Mouse (Mus musculus) CD4-positive helper T cell, adult 2 months (primary cell): Measurements from ENCODE around the gene Tepsin.

Source experiments
- DNase-seq: peaks from one replicate; pipeline ENCODE4 v3.0.0-alpha.2; 2012; ENCODE audit warnings: low read depth, missing footprints, low spot score

Tepsin gene

DNA sequence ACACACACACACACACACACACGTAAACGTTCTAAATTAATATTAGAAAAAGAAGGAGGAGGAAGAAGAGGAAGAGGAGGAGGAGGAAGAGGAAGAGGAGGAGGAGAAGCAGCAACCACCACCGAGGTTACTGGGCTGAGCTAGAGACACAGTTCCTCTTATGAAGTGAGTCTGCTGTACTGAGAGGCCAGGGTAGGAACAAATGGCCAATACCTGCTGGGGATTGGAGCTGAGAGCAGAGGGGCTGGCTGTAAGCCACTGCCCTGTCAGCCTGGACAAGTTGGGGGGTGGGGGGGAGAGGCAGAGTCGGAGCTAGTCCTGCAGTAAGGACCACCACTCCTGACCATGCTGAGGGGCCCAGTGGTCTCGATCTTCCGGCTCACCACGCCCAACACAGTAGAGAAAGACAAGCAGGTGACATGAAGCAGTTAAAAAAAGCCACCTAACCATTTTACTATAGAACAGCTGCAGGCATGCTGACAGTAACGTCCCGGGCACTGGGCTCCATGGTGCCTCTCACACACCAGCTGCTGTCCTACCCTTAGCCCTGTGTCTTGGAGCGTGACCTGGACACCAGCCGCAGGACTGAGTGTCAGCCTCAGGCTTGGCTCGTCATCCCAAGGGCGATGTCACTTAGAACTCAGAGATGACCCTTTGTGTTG, 34.4 kb downstream of the Tepsin start:
- DNase-seq: no peak

- no peak for DNase-seq
Observed at GRCm38 (mm10) chr11:120063326-120063725, 35.2 kb downstream of the Tepsin start.

GRCm38 (mm10) chr11:120060634-120061033, 37.9 kb downstream of the Tepsin start:
- no peak for DNase-seq

DNA sequence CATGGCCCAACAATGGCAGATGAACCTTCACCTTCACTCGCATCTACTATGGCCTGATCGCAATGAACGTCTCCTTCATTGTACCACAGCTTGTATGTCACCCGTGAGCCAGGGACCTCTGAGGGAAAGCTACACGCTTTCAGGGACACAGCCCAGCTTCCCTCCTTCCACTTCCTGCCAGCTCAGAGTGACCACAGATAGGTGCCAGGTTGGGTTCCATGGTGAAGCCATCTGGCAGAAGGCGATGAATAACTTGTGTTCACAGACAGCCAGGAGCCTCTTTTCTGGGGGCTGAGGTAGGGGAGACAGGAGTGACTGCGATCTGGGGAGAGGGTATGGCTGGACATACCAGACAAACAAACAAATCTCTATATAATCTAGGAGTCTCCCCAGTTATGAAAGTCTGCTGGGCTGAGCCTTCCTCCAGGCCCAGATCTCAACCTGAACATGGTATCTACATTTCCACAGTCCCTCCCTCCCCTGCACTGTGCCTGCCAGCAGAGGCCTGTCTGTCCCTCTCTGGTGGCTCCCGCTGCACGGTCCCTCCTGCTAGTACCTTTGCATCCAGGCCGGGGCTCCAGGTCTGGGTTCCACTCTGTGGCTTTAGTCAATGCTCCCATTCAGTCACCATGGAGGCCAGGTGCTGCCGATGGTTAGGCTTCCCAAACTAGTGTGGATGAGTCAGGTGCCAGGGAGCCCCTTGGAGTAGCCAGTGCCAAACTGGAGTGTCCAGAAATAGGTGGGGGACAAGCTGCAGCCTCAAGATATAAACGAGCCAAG, 42.4 kb downstream of the Tepsin start:
- no peak for DNase-seq

GRCm38 (mm10) chr11:120053846-120054245, 44.7 kb downstream of the Tepsin start:
- no peak for DNase-seq

DNA sequence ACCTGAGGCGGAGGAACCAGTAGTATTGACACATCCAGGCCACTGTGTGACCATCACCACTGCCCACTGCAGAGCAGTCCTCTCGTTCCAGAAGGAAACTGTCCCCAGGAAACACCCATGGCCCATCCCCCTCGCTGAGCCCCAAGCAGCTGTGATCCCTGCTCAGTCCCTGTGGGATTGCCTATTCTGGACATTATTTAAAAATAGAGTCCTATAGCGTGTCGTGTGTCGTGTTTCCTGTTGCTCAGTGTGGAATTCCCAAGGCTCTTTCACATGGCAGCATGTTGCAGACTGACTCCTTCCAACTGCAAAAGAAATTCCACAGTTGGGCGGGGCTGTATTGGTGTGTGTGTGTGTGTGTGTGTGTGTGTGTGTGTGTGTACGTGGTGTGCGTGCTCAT, 46.3 kb downstream of the Tepsin start:
- no peak for DNase-seq

GRCm38 (mm10) chr11:120051124-120051811, 47.3 kb downstream of the Tepsin start:
- no peak for DNase-seq

DNA sequence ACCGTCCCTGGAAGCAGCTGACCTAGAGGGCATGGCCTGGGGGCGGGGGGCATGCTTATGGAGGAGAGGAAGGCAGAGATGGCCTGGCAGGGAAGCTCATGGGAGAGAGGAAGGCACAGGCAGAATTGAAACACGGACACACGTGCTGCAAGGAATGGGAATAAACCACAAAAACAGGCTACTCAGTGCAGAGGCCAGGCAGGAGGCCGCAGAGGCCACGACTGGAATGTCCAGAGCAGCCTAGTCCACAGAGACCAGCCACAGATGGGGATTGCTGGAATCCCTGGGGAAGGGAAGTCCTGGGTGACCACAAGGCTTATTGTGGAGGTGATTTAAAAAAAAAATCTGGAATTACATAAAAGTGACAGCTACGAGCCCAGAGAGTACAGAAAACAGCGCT, 49.5 kb downstream of the Tepsin start:
- DNase-seq: no peak

GRCm38 (mm10) chr11:120048252-120048556, 50.3 kb downstream of the Tepsin start:
- DNase-seq: no peak

DNA sequence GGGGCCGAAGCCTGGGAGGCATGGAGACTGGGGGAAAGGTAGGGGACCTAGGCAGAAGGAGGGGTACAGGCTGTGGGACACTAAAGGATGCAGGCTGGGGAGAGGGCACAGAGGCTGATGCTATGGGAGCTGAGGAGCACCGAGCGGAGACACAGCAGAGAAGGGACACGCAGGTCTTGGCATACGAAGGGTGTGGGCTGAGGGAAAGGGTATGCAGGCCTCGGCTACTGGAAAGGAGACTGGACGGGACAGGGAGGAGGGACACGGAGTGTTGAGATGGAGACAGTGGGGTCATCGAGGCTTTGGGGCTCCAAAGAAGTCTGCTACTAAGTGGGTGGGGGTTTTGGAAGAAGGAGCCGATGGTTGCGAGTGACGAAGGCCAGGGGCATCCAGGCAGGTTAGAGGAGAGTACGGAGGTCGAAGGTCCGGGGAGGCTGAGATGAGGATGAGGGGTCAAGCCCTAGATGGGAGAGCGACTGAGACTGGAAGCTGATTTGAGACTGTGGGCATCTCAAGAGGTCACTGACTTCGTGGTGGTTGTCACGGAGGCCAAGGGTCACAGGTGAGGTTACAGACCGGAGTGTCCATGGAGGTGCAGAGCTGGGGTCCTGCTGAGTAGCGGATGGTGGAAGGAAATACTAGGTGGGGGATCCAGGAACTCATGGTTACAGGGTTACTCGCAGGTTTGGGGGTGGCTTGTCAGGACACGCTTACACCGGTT, 50.8 kb downstream of the Tepsin start:
- no peak for DNase-seq

DNA sequence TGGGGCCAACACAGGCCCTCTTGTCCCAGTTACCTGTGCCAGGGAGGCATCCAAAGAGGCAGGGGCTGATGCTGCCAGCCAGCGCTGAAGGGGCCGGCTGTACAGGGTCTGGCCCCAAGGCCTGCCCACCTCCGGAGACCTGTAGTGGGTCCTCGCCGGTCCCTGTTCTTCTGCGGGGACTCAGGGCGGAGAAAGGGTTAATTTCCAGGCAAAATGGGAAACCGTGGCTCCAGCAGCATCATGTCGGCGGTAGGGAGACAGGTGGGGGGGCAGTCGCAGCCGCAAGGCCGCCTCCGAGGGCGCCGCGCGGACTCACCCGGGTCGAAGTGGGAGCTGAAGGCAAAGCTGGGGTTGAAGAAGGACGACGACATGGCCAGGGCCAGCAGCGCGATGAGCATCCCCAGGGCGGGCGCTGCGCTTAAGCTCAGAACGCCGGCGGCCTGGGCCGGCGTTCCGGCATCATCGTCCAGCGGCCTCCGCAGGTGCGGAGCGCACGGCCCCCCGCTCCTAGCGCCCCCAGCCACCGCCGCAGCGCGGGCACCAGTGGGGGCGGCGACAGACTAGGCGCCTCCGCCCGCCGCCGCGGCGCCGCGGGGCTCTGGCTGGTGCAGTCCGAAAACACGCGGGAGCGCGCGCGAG, 51.9 kb downstream of the Tepsin start, which contains the start of gene Aatk:
Aatk (minus strand) TSS at position 615 of the 639 bp plus-strand sequence.
- DNase-seq: no peak

- no peak for DNase-seq
Observed at GRCm38 (mm10) chr11:120045839-120046552, 52.5 kb downstream of the Tepsin start.

DNA sequence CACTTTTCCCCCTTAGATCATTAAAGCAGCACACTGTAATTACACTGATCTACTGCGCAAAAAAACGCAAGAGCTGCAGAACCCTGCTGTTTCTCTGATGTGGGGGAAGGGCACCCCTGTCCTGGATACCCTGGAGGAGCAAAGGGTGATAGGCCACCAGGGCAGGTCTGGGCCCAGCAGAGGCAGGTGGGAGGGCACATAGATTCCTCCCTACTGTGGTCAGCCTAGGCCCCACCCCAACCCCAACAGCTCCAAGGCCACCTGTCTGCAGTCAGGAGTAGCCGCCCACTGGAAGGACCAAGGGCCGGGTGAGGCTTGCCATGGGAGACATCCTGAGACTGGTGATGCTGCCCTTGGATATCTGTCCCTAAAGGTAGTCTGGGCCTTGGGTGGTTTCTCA, 53.2 kb downstream of the Tepsin start:
- DNase-seq: no peak

GRCm38 (mm10) chr11:120042141-120042838, 56.2 kb downstream of the Tepsin start:
- DNase-seq: no peak

DNA sequence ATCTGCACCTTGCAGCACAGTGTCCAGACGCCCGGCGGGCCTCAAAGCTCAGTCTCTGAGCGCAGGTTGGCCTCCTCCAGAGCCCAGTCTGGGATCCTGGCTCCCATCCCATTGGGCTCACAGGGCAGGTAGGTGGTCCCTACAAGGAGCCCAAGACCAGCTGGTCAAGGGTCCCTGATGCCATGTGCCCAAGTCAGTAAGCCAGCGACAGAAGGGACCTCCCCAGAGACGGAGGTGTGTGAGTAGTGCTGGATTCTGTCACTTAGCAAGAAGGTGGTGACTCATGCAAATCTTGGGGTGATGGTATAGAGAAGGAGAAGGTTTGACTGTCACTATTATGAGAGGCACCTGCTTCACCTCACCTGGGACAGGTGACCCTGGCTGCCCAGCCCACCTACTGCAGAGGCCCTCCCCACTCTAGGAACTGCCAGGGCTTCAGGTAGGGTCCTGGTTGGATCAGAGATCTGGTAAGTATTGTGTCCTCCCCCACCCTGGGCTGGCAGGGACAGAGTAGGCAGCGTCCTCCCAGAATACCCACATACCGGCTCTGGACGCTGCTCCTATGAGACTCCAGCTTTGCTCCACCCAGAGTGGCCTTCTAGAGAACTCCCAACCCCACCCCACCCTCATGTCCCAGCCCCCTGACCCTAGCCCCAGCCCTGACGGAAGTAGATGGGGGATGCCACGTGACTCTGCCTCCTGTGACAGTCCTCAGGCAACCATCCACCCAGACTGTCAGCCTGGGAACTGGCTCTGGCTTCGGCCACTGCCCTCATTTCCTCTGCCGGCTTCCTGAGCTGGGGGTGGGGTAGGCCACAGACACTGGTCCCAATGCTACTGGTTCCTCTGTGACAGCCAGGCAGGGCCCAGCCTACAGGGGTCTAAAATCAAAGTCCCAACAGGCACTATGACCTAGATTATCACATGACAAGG, 57.1 kb downstream of the Tepsin start:
- DNase-seq: no peak
